Mouse (Mus musculus) spleen, adult 2 months (tissue): ENCODE measurements around the gene Pde4d.

Experiments
- CTCF ChIP-seq: fragments of 200-500 bp; IDR thresholded peaks from 2 replicates; pipeline ENCODE4 v1.5.1; 2011; ENCODE audit warnings: mild to moderate bottlenecking, inconsistent platforms; ENCODE audit not compliant: insufficient read depth, insufficient read length, insufficient replicate concordance; ENCODE audit errors: extremely low read depth
- POLR2A ChIP-seq: fragments of 200-500 bp; IDR thresholded peaks from 2 replicates; pipeline ENCODE4 v1.6.1; 2011; ENCODE audit warnings: low read depth, low read length, inconsistent platforms

DNA sequence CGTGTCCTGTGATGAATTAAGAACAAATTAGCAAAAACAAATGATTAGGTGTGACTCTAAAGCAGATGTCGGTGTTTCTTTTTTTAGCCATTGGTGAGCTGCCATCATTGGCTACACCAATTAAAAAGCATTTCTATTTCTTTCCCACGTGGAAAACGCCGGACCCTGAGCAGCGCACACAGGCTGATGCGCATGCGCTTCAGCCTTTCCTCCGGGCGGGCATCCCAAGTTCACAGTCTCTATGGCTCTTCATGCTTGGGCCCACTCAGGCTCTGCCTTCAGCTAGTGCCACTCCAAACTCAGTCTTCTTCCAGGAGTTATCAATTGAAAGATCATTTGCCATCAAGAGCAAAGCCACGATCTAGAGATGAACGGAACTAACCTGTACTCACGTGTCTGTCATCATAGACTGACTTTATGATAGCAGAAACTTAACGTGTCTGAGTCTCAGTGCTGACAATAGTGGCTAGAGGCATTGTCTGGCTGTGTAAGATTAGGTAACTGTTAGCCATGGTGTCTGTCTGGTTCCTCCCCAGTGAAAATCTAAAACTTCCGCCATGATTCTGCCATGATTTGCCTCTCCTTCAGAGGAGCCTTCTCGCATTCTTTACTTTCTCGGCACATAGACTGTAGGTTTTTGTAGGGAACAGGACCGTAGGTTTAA is 1175.8 kb downstream of the Pde4d start:
- TF ChIP-seq CTCF: no peak
- no peak for TF ChIP-seq POLR2A
